Mouse (Mus musculus) naive thymus-derived CD4-positive, alpha-beta T cell, adult 2 months (primary cell): ENCODE results near the gene Izumo1.

Source experiments
- DNase-seq: peaks from one replicate; pipeline ENCODE4 v3.0.0-alpha.2; 2011; ENCODE audit warnings: low read depth

The Izumo1 gene

DNA sequence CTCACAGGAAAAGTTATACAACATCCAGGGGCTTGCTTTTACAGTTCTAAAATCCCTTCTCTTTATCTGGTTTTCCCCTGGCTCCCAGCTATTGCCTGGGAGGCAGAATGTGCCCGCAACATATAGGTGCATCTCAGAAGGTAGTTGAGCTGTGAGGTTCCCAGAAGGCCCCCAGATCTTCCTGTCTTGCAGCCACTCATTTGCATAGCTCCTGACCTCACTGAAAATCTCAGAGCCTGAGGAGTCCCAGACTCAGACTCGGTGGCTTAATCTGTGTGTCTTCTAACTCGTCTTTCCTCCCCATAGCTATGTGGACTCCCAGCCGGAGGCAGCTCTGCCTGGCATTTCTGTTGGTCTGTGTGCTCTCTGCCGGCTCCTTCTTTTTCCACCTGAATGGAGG lies 3.3 kb upstream of the Izumo1 start:
- no peak for DNase-seq

DNA sequence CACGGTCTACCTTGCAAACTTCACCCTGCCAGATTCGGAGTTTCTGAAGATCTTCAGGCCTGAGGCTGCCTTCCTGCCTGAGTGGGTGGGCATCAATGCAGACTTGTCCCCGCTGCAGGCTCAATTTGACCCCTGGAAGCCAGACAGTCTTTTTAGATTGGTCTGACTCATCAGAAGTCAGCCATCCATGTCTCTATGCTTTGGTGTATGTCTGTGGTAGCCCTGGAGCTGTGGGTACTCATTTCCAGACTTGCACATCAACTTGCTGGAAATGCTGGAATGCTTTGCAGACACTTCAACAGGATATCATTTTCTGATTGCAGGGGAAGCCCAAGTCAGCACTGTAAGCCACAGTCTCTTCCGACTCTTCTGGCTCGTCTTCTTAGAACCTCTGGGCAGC lies 2.0 kb upstream of the Izumo1 start:
- no peak for DNase-seq

DNA sequence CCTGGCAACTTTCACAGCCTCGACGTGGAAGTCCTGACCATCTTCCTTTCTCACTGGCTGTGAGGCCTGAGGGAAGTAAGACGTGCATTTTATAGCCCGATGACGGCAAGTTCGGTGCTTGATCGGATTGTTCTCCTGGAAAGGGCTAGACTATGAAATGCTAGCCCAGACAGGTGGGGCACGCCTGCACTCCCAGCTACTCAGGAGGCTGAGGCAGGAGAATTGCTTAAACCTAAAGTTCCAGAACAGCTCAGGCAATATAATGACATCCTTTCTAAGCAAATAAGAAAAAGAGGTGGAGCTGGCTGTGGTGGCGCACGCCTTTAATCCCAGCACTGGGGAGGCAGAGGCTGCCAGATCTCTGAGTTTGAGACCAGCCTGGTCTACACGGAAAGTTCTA lies 1.9 kb downstream of the Izumo1 start:
- no peak for DNase-seq

DNA sequence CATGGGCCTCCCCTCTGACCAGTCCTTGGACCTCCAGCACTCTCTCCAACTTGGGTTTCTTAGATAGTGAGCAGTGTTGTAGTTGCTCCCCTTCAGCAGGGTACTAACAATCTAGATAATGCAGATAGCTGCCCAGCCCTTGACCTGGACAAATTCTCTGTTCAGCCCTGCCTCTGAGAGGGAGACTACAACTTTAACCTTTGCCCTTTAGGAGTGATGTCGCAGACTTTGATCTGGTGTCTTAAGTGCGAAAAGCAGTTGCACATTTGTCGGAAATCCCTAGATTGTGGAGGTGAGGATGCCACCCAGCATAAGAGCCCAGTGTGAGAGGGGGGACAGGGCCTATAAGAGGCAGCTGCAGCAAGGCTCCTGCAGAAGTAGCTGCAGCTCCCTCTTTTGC lies 3.1 kb downstream of the Izumo1 start:
- DNase-seq: no peak

DNA sequence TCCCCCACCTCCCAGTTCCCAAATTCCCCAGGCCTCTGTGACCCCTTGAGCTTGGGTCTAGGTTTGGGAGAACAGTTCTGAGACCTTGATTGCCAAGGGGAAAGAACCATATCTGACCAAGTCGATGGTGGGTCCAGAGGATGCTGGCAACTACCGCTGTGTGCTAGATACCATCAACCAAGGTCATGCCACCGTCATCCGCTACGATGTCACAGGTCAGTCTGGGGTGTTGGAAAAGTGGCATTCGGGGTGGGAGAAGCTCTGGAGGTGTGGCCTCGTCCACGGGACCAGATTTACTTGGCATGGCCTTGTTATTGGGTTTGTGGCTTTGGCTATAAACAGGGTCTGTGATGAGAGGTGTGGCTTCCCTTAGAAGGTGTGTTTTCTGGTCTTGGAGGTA lies 3.9 kb downstream of the Izumo1 start:
- DNase-seq: no peak

DNA sequence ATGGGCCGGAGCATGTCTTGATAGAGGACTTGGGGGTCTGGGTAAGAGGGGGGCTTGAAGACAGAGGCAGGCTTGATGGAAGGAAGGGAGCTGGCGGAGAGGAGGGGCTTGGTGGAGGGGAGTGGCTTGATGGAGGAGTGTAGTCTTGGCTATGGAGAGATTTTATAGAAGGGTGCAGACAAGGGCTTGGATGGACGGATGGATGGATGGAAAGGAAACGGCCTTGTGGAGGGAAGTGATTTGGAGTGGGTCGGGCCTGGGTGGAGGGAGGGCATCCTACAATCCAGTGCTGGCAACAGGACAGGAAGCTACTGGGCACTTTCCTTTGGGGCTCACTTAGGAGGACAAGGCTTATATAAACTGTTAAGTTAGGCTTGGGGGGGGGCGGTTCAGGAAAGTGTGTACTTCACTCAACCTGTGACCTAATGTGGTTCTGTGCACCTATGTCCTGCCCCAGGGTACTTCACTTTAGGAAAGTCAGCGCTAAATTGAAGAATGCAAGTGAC lies 5.0 kb downstream of the Izumo1 start:
- no peak for DNase-seq

DNA sequence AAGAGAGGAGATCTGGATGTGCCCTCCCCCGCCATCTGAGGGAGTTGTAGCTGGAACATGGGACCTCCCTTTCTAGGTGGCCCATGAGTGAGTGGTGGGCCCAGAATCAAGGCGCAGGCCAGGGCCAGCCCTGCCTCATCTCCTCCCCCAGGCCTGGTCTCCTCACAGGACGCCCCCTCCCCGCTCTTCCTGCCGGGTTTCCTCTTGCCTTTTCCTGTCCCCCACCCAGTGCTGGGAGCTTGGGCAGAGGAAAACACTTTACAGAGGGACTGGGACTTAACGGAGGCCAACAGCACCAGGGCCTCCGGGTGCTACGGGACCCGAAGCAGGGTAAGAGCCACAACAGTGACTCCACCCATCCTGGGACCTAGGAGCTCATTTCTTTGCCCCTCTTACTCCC lies 5.7 kb downstream of the Izumo1 start, which contains the start of gene Rasip1:
TSS of gene Rasip1 (plus strand) at position 228 of the 400 bp plus-strand sequence.
- DNase-seq: no peak

DNA sequence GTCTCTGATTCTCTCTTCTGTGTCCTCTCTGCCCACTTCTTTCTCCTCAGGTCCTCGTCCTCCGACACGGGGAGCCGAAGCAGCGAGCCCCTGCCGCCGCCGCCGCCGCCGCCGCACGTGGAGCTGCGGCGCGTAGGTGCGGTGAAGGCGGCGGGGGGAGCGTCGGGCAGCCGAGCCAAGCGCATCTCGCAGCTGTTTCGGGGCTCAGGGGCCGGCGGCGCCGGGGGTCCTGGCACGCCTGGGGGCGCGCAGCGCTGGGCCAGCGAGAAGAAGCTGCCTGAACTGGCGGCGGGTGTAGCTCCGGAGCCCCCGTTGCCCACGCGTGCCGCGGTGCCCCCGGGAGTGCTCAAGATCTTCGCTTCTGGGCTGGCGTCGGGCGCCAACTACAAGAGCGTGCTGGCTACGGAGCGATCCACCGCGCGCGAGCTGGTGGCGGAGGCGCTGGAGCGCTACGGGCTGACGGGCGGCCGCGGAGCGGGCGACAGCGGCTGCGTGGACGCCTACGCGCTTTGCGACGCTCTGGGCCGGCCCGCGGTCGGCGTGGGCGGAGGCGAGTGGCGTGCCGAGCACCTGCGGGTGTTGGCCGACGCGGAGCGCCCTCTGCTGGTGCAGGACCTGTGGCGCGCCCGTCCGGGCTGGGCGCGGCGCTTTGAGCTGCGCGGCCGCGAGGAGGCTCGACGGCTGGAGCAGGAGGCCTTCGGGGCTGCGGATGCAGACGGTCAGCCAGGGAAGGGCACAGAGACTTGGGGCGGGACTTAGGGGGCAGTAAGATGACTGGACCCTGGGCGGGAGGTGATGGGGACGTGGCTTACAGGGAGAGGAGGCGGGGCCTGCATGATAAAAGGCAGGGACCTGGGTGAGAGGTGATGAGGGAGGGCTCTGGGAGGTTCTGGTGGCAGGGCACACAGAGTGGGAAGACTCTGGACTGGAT lies 7.0 kb downstream of the Izumo1 start:
- DNase-seq: peak; percentile 92

DNA sequence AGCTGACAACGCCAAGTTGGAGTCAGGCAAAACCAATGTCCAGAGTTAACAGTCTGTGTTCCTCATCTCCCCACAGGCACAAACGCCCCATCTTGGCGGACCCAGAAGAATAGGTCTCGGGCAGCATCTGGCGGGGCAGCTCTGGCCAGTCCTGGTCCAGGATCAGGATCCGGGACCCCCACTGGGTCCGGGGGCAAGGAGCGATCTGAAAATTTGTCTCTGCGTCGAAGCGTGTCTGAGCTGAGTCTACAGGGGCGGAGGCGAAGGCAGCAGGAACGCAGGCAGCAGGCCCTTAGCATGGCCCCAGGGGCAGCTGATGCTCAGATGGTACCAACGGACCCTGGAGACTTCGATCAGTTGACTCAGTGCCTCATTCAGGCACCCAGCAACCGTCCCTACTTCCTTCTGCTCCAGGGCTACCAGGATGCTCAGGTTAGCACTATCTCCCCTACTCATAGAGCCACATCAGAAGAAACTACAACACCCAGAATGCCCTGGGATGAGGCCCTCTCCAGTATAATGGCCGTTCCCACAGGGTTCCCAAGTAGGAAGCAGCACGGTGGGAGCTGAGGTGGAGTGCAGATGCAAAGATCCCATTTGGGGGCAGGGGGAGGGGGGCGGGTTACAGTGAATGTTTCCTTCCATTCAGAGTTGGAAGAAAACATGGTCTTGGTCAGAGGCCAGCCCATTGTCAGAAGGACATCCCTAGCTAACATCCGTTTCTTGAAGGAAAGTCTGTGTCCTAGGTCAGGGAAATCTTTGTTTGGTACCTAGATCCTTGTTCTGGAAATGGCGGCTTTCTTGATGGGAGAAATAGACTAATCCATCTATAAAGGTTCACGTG lies 8.7 kb downstream of the Izumo1 start:
- no peak for DNase-seq

DNA sequence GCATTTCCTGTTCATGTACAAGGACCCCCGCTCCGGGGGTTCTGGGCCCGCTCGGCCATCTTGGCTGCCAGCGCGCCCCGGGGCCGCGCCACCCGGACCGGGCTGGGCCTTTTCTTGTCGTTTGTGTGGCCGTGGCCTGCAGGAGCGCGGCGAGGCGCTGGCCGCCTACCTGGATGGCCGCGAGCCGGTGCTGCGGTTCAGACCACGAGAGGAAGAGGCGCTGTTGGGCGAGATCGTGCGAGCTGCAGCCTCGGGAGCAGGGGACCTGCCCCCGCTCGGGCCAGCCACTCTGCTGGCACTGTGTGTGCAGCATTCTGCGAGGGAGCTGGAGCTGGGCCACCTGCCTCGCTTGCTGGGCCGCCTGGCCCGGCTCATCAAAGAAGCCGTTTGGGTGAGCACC lies 10.9 kb downstream of the Izumo1 start:
- no peak for DNase-seq

DNA sequence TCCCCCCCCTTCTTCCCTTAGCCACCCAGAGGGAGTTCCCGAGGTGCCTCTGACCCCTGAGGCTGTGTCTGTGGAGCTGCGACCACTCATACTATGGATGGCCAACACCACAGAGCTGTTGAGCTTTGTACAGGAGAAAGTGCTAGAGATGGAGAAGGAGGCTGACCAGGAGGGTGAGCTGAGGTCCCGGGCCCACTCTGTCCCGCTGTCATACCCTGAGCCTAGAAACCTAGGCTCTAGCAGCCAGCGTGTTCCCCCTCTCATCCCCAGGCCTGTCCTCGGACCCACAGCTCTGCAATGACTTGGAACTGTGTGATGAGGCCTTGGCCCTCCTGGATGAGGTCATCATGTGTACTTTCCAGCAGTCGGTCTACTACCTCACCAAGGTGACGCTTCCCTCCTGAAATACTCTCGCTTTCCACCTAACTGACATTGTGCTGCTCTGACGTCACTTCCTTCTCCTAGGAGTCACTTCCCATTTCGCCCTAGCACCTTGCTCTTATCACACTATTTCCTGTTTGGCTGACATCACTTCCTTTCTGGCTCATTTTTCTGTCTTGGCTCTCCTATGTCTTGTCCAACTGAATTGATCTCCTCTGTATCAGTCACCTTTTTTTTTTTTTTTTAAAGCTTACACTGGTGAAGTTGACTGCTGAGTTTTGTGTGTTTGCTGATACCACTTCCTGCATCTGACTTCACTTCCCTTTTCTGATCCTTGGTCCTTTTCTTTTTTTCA lies 13.5 kb downstream of the Izumo1 start:
- DNase-seq: peak; percentile 46

DNA sequence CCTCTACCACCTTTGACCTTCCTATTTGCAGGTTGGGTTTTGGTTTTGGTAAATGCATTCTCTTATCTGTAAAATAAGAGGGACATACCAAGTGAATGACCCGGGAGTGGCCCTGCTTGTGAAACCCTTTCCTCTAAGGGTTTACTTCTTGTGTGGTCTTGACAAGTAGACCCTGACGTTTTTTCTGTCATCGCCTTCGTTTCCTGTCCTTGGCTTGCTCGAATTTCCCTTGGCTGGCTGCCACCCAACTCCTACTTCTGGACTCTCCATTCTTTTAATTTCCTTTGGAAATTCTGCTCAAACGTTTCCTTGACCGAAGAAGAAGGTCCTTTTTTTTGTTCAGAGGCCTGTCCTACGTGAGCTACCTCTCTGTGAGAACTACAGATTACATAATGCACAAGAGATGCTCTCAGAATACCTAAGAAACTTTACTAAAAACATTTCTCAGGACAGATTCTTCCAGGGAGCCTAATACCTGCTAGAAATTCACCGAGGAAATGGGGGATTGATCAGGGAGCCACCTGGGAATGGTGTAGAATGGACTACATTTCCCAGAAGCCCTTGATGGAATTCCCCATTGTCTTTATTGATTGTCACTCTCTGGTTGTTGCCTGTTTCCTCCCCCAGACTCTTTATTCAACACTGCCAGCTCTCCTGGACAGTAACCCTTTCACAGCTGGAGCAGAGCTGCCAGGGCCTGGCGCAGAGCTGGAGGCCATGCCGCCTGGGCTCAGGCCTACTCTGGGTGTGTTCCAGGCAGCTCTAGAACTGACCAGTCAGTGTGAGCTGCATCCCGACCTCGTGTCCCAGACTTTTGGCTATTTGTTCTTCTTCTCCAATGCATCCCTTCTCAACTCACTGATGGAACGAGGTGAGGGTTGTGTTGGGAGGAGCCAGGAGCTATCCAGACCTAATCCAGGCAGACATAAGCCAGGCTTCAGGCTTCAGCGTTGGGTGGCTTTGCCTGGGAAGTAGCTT lies 14.4 kb downstream of the Izumo1 start:
- no peak for DNase-seq

DNA sequence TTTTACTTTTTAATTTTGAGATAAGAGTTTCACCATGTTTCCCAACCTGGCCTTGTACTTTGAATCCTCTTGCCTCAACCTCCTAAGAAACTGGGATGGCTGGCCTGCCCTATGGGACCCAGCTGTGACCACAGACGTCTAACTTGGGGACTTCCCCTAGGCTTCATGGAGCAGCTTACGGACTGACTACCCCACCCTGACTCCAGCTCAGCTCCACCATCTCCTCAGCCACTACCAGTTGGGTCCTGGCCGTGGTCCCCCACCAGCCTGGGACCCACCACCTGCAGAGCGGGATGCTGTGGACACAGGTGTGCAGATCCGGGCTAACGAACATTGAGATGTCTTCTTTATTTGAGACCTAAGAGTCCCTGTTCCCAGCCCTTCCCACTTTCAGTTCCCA lies 16.1 kb downstream of the Izumo1 start:
- DNase-seq: no peak

DNA sequence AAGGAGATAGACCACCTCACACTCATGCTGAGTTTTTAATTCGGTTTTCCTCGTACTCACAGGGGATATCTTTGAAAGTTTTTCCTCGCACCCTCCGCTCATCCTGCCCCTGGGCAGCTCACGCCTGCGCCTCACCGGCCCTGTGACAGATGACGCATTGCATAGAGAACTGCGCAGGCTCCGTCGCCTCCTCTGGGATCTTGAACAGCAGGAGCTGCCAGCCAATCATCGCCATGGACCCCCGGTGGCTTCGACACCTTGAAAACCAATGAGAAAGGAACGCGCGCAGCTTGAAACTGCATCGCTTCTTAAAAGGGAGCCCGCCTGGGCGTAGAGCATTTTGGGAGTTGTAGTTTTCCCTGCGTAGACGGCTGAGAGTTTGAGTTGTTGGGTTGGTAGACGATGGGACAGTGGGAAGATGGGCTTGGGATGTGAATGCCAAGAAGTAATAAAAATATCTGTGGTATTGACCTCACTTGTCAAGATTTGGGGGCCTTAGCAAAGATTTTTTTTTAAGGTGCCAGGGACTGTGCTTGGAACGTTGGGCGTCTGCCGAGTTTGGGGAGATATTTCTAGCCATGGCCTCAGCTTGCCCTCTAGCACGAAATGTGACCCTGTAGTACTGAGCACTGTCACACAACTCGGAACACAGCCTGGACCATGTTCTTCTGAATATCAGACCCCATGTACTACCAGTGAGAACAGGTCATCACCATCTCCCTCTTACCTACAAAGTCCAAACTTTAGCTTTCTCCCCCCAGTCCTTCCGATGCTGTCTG lies 17.2 kb downstream of the Izumo1 start:
- no peak for DNase-seq

DNA sequence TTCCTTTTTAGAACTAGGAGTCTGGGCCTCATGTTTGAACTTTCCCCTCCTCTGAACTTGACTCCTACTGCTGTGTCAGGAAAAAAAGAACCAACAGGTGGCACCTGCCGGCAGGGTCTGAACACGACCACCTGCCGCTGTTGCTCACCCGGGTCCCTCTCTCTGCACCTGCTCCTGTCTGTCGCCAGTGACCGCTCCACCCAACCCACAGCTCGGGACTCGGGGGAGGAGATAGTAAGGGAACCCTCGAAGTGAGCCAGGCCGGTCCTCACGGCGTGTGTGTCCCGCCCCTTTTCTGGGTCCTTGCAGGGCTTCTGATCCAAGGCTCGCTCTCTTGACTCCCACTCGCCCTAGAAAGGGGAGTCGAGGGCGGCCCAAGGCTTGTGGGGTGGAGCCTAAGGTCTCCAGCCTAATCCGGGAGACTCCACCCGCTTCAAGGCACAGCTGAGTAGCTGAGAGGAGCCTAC lies 18.0 kb downstream of the Izumo1 start, which contains the start of gene Mamstr:
TSS of gene Mamstr (plus strand) at position 417 of the 467 bp plus-strand sequence.
- no peak for DNase-seq

DNA sequence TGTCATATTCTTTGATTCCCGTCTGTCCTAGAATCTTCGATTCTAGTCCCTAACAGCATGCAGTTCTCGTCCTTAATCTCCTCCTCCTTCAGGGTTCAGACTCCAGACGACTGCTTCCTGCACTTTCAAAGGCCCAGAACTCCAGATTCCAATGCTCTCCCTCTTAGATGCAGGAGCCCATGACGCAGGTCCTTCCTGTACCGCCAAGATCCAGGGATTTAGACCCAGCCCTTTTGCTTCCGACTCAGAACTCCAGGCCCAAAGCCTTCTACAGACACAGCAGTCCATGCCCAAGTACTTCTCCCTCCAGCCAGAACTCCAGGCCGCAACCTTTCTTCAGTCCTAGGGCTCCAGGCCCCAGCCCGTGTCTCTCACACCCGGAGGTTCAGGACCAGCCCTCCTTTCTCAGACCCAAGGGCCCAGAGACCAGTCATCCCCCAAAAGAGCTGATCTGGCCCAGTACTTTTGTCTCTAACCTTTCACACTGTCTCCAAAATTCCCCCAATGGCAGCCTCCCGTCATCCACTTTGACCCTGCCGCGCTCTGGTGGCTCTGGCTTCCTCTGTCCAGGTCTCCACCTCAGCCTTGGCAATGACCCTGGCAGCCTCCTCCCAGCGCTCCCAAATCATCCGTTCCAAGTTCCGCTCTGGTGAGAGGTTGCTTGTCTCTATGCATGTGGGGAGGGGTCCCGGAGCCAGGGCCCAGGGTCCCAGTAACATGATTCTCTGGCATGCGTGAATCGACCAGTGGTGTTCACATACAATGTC lies 18.8 kb downstream of the Izumo1 start:
- DNase-seq: no peak

DNA sequence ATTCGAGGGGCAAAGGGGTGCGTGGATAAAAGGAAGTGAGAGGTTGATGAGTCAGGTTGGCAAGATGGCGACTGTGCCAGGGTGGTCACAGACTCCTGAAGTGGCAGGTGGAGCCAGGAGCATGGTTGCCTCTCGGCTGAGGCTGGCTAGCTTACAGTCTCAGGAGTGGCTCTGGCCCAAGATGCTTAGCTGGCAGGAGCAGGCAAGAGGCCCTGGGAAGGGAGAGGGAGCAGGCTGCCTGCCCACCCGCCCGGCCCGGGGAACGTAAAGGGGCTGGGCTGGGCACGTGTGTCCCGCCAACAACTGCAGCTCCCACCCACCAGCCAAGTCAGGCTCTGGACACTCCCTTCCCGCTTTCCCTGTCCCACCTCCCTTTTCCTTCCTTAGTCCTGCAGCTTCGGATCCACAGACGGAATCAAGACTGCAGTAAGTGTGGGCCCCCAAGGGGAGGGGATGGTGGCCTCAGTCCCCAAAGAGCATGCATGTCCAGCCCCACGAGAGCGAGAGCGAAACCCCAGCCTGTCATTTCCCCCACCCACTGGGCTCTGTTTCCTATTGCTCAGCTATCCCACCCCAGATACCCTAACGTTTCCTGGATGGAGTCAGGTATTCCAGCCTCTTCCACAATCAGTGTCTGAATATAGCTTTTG lies 19.9 kb downstream of the Izumo1 start:
- no peak for DNase-seq

DNA sequence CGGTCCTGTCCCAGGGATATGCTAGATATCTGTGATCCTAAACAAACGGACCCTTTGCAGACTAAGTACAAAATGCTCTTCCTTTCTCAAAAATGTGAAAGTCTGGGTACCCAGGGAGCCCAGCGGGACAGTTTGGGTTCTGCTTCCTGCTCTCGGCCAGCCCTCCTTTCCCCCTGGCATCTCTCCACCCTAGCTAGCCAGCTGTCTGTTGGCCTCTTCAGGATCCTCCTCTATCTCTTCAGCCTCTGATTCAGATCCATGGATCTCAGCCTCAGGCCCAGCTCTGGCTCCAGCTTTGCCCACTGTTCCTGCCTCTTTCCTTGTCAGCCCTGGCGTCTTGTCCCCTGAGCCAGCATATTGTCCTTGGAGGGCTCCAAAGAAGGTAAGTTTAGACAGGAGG lies 20.5 kb downstream of the Izumo1 start:
- DNase-seq: no peak
